Mouse (Mus musculus) megakaryocyte, embryonic 14.5 days (primary cell): ENCODE data around the gene Pdpk1. TPM values are rescaled to one million over a fixed set of nuclear protein-coding genes. Genes with fewer than 3 reads are reported as not detected.
A peak's percentile ranks its signal among the peaks of the same experiment; 100 is the strongest.

ENCODE experiments used
- H3K27me3 ChIP-seq: replicated peaks from 2 replicates; pipeline ENCODE3; 2012; ENCODE audit warnings: inconsistent platforms
- H3K36me3 ChIP-seq: replicated peaks from 2 replicates; pipeline ENCODE3; 2012; ENCODE audit warnings: low read length, inconsistent platforms, mixed read lengths
- H3K4me1 ChIP-seq: 2 replicates; pipeline ENCODE4 v1.6.1; 2012; ENCODE audit warnings: inconsistent platforms
- H3K4me3 ChIP-seq: replicated peaks from 2 replicates; pipeline ENCODE3; 2012; ENCODE audit warnings: moderate library complexity, mild to moderate bottlenecking, inconsistent platforms
- H3K9me3 ChIP-seq: 2 replicates; pipeline ENCODE4 v1.6.1; 2012; ENCODE audit warnings: inconsistent platforms
- FLI1 ChIP-seq: IDR thresholded peaks from 2 replicates; pipeline ENCODE4 v1.6.1; 2012; ENCODE audit warnings: low read length, inconsistent platforms, mixed read lengths
- GATA1 ChIP-seq: IDR thresholded peaks from 3 replicates; pipeline ENCODE4 v1.6.1; 2012; ENCODE audit warnings: mixed read lengths, low read length, inconsistent platforms, borderline replicate concordance
- polyA plus RNA-seq: library from polyadenylated mRNA; stranded (reverse); fragments of >175 nt; gene quantifications from 2 replicates; pipeline ENCODE4 v1.2.3, GENCODE M21; 2012; ENCODE audit warnings: low replicate concordance; ENCODE audit not compliant: insufficient read depth

Gene Pdpk1
- polyA plus RNA-seq = 11.7 and 45.6 TPM in 2 replicates

- peak within 1 kb of the TSS; percentile 93 for H3K4me3 ChIP-seq
- H3K36me3 ChIP-seq = peaks cover 23% of the 10 kb centered on the region
- TF ChIP-seq FLI1 = no peak
- TF ChIP-seq GATA1 = no peak
- no peaks in the 10 kb centered on the region for H3K27me3 ChIP-seq
- H3K4me1 ChIP-seq = peaks cover 31% of the 10 kb centered on the region
- H3K9me3 ChIP-seq = no peaks in the 10 kb centered on the region
Measured at GRCm38 (mm10) chr17:24150824-24151223, at the start of gene Pdpk1. TSS of gene Pdpk1 (minus strand) at chr17:24150924.

- Histone ChIP-seq H3K27me3 (no peaks in the 10 kb centered on the region), H3K36me3 (peaks cover 44% of the 10 kb centered on the region), H3K4me3 (peak overlapping the region; percentile 78), H3K9me3 (no peaks in the 10 kb centered on the region), H3K4me1 (peaks cover 96% of the 10 kb centered on the region)
- TF ChIP-seq GATA1 (no peak), FLI1 (no peak)
Measured at GRCm38 (mm10) chr17:24199741-24200140, 49.0 kb upstream of the Pdpk1 start.

GRCm38 (mm10) chr17:24199252-24199651 is 48.5 kb upstream of the Pdpk1 start:
- Histone ChIP-seq H3K4me1 (peaks cover 96% of the 10 kb centered on the region), H3K27me3 (no peaks in the 10 kb centered on the region), H3K9me3 (no peaks in the 10 kb centered on the region), H3K4me3 (peak overlapping the region; percentile 21), H3K36me3 (peaks cover 48% of the 10 kb centered on the region)
- TF ChIP-seq FLI1 (no peak), GATA1 (no peak)

GRCm38 (mm10) chr17:24197032-24197824 is 46.5 kb upstream of the Pdpk1 start:
- peak overlapping the region; percentile 57 for H3K4me3 ChIP-seq
- H3K9me3 ChIP-seq = no peaks in the 10 kb centered on the region
- H3K36me3 ChIP-seq = peaks cover 58% of the 10 kb centered on the region
- no peak for TF ChIP-seq GATA1
- no peak for TF ChIP-seq FLI1
- peaks cover 91% of the 10 kb centered on the region for H3K4me1 ChIP-seq
- no peaks in the 10 kb centered on the region for H3K27me3 ChIP-seq

- no peak overlapping the region for H3K4me3 ChIP-seq
- H3K27me3 ChIP-seq = no peaks in the 10 kb centered on the region
- no peak for TF ChIP-seq FLI1
- no peak for TF ChIP-seq GATA1
- H3K9me3 ChIP-seq = no peaks in the 10 kb centered on the region
- peaks cover 84% of the 10 kb centered on the region for H3K4me1 ChIP-seq
- peaks cover 50% of the 10 kb centered on the region for H3K36me3 ChIP-seq
Measured at GRCm38 (mm10) chr17:24195349-24195748, 44.6 kb upstream of the Pdpk1 start.

- no peak overlapping the region for H3K4me3 ChIP-seq
- H3K27me3 ChIP-seq = no peaks in the 10 kb centered on the region
- H3K9me3 ChIP-seq = no peaks in the 10 kb centered on the region
- TF ChIP-seq GATA1 (no peak), FLI1 (no peak)
- peaks cover 72% of the 10 kb centered on the region for H3K4me1 ChIP-seq
- H3K36me3 ChIP-seq = peaks cover 57% of the 10 kb centered on the region
Measured at GRCm38 (mm10) chr17:24193769-24194168, 43.0 kb upstream of the Pdpk1 start.

- H3K36me3 ChIP-seq = peaks cover 56% of the 10 kb centered on the region
- TF ChIP-seq FLI1 (no peak), GATA1 (no peak)
- no peaks in the 10 kb centered on the region for H3K27me3 ChIP-seq
- peaks cover 67% of the 10 kb centered on the region for H3K4me1 ChIP-seq
- no peaks in the 10 kb centered on the region for H3K9me3 ChIP-seq
- H3K4me3 ChIP-seq = no peak overlapping the region
Measured at GRCm38 (mm10) chr17:24193268-24193667, 42.5 kb upstream of the Pdpk1 start.

- H3K36me3 ChIP-seq = peaks cover 55% of the 10 kb centered on the region
- H3K27me3 ChIP-seq = no peaks in the 10 kb centered on the region
- no peaks in the 10 kb centered on the region for H3K9me3 ChIP-seq
- TF ChIP-seq FLI1 (no peak), GATA1 (no peak)
- peaks cover 63% of the 10 kb centered on the region for H3K4me1 ChIP-seq
- H3K4me3 ChIP-seq = no peak overlapping the region
Measured at GRCm38 (mm10) chr17:24192848-24193247, 42.1 kb upstream of the Pdpk1 start.

- Histone ChIP-seq H3K4me3 (no peak overlapping the region), H3K36me3 (peaks cover 51% of the 10 kb centered on the region), H3K27me3 (no peaks in the 10 kb centered on the region), H3K4me1 (peaks cover 49% of the 10 kb centered on the region), H3K9me3 (no peaks in the 10 kb centered on the region)
- TF ChIP-seq FLI1 (no peak), GATA1 (no peak)
Measured at GRCm38 (mm10) chr17:24191481-24191880, 40.8 kb upstream of the Pdpk1 start.

GRCm38 (mm10) chr17:24190934-24191333 is 40.2 kb upstream of the Pdpk1 start:
- Histone ChIP-seq H3K36me3 (peaks cover 55% of the 10 kb centered on the region), H3K9me3 (no peaks in the 10 kb centered on the region), H3K27me3 (no peaks in the 10 kb centered on the region), H3K4me1 (peaks cover 44% of the 10 kb centered on the region), H3K4me3 (no peak overlapping the region)
- TF ChIP-seq GATA1 (no peak), FLI1 (no peak)

- Histone ChIP-seq H3K36me3 (peaks cover 9% of the 10 kb centered on the region), H3K4me3 (no peak overlapping the region), H3K4me1 (peaks cover 46% of the 10 kb centered on the region)
Measured at GRCm38 (mm10) chr17:24174259-24174658, 23.5 kb upstream of the Pdpk1 start.

More at GRCm38 (mm10) chr17:24174259-24174658, 23.5 kb upstream of the Pdpk1 start:
- no peak for TF ChIP-seq FLI1
- no peak for TF ChIP-seq GATA1
- Histone ChIP-seq H3K9me3 (no peaks in the 10 kb centered on the region), H3K27me3 (no peaks in the 10 kb centered on the region)
